Mouse (Mus musculus): ENCODE measurements around the gene Mettl7b. TPM values are rescaled to one million over a fixed set of nuclear protein-coding genes. Genes with fewer than 3 reads are reported as not detected.

Gene Mettl7b
- total RNA-seq, 2 experiments from 2014 or later: not detected

DNA sequence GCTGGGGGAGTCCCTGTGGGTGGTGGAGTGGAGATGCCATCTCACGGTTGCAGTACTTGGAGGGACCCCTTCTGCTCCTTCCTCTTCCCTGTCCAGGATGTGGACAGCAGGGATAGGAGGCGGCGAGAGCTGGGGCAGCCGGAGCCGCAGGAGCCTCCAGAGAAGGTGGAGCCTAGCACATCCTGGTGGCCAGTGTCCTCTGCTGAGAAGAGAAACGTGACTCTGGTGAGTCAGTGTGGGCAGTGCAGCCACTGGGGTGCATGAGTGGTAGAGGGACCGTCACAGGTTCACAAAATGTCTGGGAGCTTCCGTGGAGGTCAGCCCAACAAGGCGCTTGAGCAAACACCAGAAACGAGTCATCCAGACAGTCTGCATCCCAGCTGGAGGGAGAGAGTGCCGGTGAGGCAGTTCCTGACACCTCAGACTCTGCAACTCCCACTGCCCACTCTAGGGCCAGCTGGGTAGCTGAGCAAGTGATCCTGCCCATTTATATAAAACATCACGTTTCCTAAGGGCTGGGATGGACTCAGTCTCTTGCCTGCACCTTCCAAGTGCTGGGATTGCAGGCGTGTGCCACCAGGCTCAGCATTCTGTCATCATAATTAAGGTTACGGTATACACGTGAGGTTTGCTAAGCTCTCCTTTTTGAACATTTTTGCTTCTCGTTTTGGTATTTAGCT is 10.4 kb downstream of the Mettl7b start:
- intact Hi-C loops (cut with DNase I): no loop called here
- no peak for DNase-seq

GRCm38 (mm10) chr10:128947496-128947895 is 13.3 kb downstream of the Mettl7b start:
- intact Hi-C loops (cut with DNase I): no loop called here
- DNase-seq: no peak

DNA sequence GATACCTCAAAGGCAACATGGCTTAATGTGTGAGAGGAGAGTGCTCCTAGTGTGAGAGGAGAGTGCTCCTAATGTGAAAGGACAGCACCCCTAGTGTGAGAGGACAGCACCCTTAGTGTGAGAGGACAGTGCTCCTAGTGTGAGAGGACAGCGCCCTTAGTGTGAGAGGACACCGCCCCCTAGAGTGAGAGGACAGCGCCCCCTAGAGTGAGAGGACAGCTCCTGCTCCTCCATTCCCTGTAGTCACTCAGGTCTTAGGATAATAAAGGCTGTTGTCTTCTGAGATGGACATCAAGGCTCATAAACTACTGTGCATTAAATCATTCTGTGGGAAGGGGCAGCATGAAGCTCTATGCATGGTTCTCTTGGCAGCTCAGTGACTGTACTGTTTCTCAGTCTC is 15.1 kb downstream of the Mettl7b start:
- intact Hi-C loops (cut with DNase I): no loop called here

GRCm38 (mm10) chr10:128940475-128941061 is 20.2 kb downstream of the Mettl7b start:
- DNase-seq: no peak
- intact Hi-C loops (cut with DNase I): no loop called here

More for the DNA sequence above, 15.1 kb downstream of the Mettl7b start:
- DNase-seq: peak; percentile 54 to 78

DNA sequence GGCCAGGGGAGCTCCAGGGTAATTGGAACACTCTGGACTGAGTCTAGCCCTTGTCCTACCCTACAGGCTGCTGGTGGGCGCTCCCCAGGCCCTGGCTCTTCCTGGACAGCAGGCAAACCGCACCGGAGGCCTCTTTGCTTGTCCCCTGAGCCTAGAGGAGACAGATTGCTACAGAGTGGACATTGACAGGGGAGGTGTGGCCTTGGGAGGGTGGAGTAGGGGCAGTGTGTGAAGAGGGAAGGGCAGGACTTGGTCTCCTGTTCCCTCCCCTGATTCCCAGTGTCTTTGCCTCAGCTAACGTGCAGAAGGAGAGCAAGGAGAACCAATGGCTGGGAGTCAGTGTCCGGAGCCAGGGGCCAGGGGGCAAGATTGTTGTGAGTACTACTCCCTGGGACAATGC is 21.8 kb downstream of the Mettl7b start:
- peak in 1 of 2 experiments; percentile 44 for DNase-seq
- intact Hi-C loops (cut with DNase I): no loop called here

- intact Hi-C loops (cut with DNase I): no loop called here
- peak; percentile 93 for DNase-seq
Observed at GRCm38 (mm10) chr10:128938457-128938856, 22.3 kb downstream of the Mettl7b start.

DNA sequence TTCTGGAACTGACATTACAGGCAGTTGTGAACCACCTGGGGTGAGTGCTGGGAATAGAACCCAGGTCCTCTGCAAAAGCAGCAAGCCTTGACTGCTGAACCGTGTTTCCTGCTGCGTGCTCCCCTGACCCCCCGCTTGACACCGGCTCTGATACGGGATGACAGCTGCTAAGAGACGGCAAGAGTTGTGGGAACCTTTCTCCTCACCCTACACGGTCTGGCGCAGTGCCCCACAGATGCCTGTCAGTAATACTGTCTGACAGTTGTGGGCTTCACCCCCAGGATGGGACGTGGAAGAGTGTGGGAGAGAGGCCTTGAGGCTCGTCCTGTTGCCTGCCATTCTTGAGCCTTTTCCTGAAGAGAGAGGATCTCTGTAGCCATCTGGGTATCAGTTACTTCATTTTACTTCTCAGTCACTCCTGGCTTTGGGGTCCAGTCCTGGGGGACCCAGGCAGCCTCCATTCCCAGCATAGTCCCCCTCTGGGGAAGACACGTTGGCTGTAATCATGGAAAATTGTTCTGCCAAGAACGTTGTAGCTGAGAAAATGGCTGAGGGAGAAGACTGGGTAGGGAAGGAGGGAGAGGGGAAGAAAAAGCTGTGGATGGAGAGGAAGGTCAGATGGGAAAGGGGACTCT is 22.9 kb downstream of the Mettl7b start:
- intact Hi-C loops (cut with DNase I): no loop called here
- DNase-seq: peak; percentile 51 to 55

GRCm38 (mm10) chr10:128935826-128936440 is 24.9 kb downstream of the Mettl7b start:
- intact Hi-C loops (cut with DNase I): no loop called here
- DNase-seq: peak; percentile 63 to 64

DNA sequence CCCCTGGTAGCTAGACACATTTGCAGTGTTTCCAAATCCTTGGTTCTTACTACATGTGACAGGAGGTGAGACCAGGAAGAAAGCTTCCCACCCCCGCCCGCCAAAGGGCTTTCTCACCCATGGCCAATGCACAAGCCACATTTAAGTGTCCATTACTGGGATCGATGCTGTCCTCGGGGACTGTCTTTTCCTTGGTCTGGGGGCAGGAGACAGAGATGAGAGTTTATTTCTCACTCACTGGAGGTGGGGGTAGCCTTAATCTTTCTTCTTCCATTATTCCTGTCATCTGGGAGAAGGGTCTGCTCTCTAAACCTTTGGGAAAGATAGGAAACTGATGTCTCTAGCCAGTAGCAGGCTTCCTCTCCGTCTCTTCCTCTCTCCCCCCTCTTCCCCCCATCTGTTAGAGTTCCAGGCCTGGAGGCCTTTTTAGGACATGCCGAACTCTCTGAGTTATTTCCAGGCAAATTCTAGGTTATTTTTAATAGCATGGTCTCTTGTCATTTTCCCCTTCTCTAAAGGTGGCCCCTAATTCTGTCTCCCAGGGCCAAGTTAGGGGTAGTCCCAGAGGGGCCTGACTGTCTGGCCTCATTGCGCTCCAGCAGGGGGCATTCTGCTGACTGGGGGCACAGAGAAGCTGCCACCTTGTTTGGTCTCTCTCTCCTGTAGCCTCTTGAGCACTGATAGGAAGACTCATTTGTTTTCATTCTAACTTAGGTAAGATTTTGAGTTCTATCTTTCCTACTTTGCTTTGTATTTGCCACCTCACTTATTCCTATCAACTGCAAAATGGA is 25.6 kb downstream of the Mettl7b start:
- intact Hi-C loops (cut with DNase I): no loop called here
- peak in 1 of 2 experiments; percentile 36 for DNase-seq

- peak in 1 of 2 experiments; percentile 29 for DNase-seq
- intact Hi-C loops (cut with DNase I): no loop called here
Observed at GRCm38 (mm10) chr10:128933976-128934721, 26.6 kb downstream of the Mettl7b start.

GRCm38 (mm10) chr10:128933574-128933973 is 27.2 kb downstream of the Mettl7b start, which contains the start of gene Itga7:
TSS of gene Itga7 (plus strand) at chr10:128933818.
- intact Hi-C loops (cut with DNase I): no loop called here

GRCm38 (mm10) chr10:128931441-128931840 is 29.3 kb downstream of the Mettl7b start:
- peak; percentile 62 to 65 for DNase-seq
- intact Hi-C loops (cut with DNase I): no loop called here

More at GRCm38 (mm10) chr10:128933574-128933973, 27.2 kb downstream of the Mettl7b start, which contains the start of gene Itga7:
- DNase-seq: peak; percentile 58 to 64

GRCm38 (mm10) chr10:128929638-128930378 is 31.0 kb downstream of the Mettl7b start:
- intact Hi-C loops (cut with DNase I): no loop called here
- DNase-seq: peak; percentile 26 to 44

GRCm38 (mm10) chr10:128928356-128928755 is 32.4 kb downstream of the Mettl7b start:
- peak; percentile 34 to 36 for DNase-seq

DNA sequence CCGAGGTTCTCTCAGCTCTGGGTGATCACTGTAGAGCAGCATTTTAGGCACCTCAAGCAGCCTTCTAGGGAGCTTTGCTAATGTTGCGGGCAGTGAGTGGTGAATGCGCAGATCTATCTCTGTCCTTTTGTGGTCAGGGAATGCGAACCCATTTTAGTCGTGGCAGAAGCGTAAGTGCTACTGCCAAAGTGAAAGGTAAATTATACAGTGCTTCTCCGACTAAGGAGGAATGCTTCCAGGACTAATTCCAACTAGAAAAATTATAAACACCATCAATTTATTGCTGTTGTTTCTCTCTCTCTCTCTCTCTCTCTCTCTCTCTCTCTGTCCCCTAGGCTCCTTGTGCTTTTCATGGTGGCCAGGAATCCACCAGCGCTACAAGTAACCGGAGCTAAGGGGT is 36.9 kb downstream of the Mettl7b start, which contains the start of gene Bloc1s1:
TSS of gene Bloc1s1 (minus strand) at position 101 of the 400 bp plus-strand sequence.
- DNase-seq: no peak
- intact Hi-C loops (cut with DNase I): no loop called here

More at GRCm38 (mm10) chr10:128928356-128928755, 32.4 kb downstream of the Mettl7b start:
- intact Hi-C loops (cut with DNase I): no loop called here

- DNase-seq: peak; percentile 97 to 98
- intact Hi-C loops (cut with DNase I): no loop called here
Observed at GRCm38 (mm10) chr10:128923013-128923691, 37.6 kb downstream of the Mettl7b start.

- no peak for DNase-seq
- intact Hi-C loops (cut with DNase I): no loop called here
Observed at GRCm38 (mm10) chr10:128922822-128923012, 38.1 kb downstream of the Mettl7b start, which contains the start of gene Rdh5. TSS of gene Rdh5 (minus strand) at chr10:128922888.

Data from heart, postnatal 10 days (tissue).